Mouse (Mus musculus) heart, embryonic 14.5 days (tissue): ENCODE measurements around the gene Fhl2. TPM values are rescaled to one million over a fixed set of nuclear protein-coding genes. Genes with fewer than 3 reads are reported as not detected.
A peak's percentile ranks its signal among the peaks of the same experiment; 100 is the strongest.
"Not testable (repeated sequence)": the region's sequence is repeated elsewhere in the genome, so short reads cannot be mapped to it uniquely, and the experiment has no call there.

Source experiments
- ATAC-seq: fragments of 200-750 bp; cut with Nextera tagmentation; 2 replicates; pipeline ENCODE4 v1.8.0; 2017; ENCODE audit warnings: low read depth, moderate TSS enrichment; ENCODE audit not compliant: insufficient number of reproducible peaks, insufficient read depth, low FRiP score
- H3K27ac ChIP-seq, 2 experiments: fragments of 200-500 bp in 1 of 2; fragments of 300-500 bp in 1 of 2; sonication (generic) in 1 of 2; replicated peaks in 1 of 2; 2 replicates each; pipeline ENCODE4 v1.5.1; 2012 to 2014; ENCODE audit warnings: low read depth in 2 of 2, low read length in 2 of 2, control low read depth in 1 of 2, mild to moderate bottlenecking in 1 of 2, mixed read lengths in 1 of 2; ENCODE audit not compliant: control insufficient read depth in 1 of 2, insufficient read depth in 1 of 2
- H3K27me3 ChIP-seq: fragments of 300-500 bp; sonication (generic); 2 replicates; pipeline ENCODE4 v1.6.1; 2014; ENCODE audit warnings: mild to moderate bottlenecking, low read length, control low read depth; ENCODE audit not compliant: control insufficient read depth, insufficient read depth
- H3K36me3 ChIP-seq: fragments of 300-500 bp; sonication (generic); 2 replicates; pipeline ENCODE4 v1.6.1; 2014; ENCODE audit warnings: mild to moderate bottlenecking, control low read depth, low read length, mixed read lengths; ENCODE audit not compliant: control insufficient read depth, insufficient read depth
- H3K4me1 ChIP-seq, 2 experiments: fragments of 200-500 bp in 1 of 2; fragments of 300-500 bp in 1 of 2; sonication (generic) in 1 of 2; 2 replicates each; pipeline ENCODE4 v1.6.1; 2012 to 2014; ENCODE audit warnings: low read length in 2 of 2, control low read depth in 1 of 2, mixed read lengths in 1 of 2; ENCODE audit not compliant: control insufficient read depth in 2 of 2, insufficient read depth in 2 of 2
- H3K4me2 ChIP-seq: fragments of 300-500 bp; sonication (generic); 2 replicates; pipeline ENCODE4 v1.6.1; 2014; ENCODE audit warnings: mild to moderate bottlenecking, low read length
- H3K4me3 ChIP-seq, 2 experiments: fragments of 200-500 bp in 1 of 2; fragments of 300-500 bp in 1 of 2; sonication (generic) in 1 of 2; 2 replicates each; pipeline ENCODE4 v1.5.1; 2012 to 2014; ENCODE audit warnings: low read length in 2 of 2, mild to moderate bottlenecking in 2 of 2, control low read depth in 1 of 2, low read depth in 1 of 2, moderate library complexity in 1 of 2; ENCODE audit not compliant: control insufficient read depth in 1 of 2, insufficient read depth in 1 of 2
- H3K9ac ChIP-seq: fragments of 300-500 bp; sonication (generic); 2 replicates; pipeline ENCODE4 v1.6.1; 2014; ENCODE audit warnings: mild to moderate bottlenecking, low read length
- H3K9me3 ChIP-seq: fragments of 300-500 bp; sonication (generic); 2 replicates; pipeline ENCODE4 v1.6.1; 2016; ENCODE audit warnings: low read length, control low read depth; ENCODE audit not compliant: control insufficient read depth
- WGBS: fragments of 180-500 bp; shearing (Covaris S2); extraction: QIAGEN DNeasy Blood & Tissue Kit; methylation state at CpG from one replicate; pipeline ENCODE4 v1.1.7; 2014; 5-methylcytosine and 5-hydroxymethylcytosine counted together
- polyA plus RNA-seq: library from polyadenylated mRNA; unstranded; fragments of >200 nt; fragmentation: Nextera tagmentation; extraction: Ambion mirVana; gene quantifications from 2 replicates; pipeline ENCODE4 v1.2.1, GENCODE M21; 2014

The Fhl2 gene
- polyA plus RNA-seq, 1 experiment from 2014 or later, result 358 TPM

DNA sequence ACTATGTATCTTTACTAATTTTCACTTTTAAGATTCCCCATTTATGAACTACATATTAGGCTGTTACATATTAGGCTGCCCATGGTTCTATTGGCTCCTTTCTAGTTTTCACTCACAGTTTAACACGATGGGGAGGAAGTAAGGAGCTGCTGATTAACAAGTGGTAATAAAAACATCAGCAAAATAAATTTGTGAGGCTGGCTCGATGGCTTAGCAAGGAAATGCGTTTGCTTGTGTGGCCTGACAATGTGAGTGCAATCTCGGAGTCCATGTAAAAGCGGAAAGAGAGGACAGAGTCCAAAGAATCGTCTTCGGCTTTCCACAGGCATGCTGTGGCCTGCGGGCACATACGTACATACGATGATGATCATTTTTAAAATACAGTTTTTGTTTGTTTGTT is 4.3 kb downstream of the Fhl2 start:
- 77% methylated on average over 10 of the region's 10 CpGs for WGBS
- Histone ChIP-seq H3K4me2 (peak overlapping the region; percentile 55), H3K9me3 (no peaks in the 10 kb centered on the region), H3K9ac (peak overlapping the region; percentile 66), H3K4me1 (peaks cover 13 to 22% of the 10 kb centered on the region in 2 experiments), H3K4me3 (peak overlapping the region; percentile 7 to 25; a peak in 3 of 4 replicates), H3K36me3 (peaks cover 7% of the 10 kb centered on the region; the same call in 1 of the 2 replicates), H3K27ac (peak overlapping the region; percentile 24 to 25; a peak in 2 of 4 replicates), H3K27me3 (no peaks in the 10 kb centered on the region)
- ATAC-seq, result no peak

DNA sequence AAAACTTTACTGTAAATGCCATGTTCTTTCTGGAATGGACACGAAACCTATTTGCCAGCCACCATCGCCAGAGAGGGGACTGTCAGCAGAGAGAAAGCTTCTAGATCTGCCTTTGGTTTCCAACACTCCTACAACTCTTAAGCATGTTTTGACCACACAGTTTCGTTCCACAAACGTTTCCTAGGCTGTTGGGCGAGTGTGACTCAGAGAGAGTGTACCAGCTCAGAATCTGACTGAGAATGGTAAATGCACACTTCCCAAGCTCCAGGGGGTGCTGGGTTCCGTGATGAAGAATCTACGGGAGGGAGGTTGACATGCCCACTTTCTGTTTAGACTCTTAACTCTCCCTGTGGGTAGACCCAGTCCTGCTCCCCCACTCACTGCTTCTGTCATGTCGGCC is 5.7 kb downstream of the Fhl2 start:
- Histone ChIP-seq H3K4me3 (peak overlapping the region; percentile 8 to 25; a peak in 2 of 4 replicates), H3K4me2 (peak overlapping the region; percentile 55), H3K4me1 (peaks cover 14 to 28% of the 10 kb centered on the region in 2 experiments), H3K27me3 (no peaks in the 10 kb centered on the region), H3K27ac (peak overlapping the region; percentile 24 to 65; a peak in 3 of 4 replicates), H3K9ac (peak overlapping the region; percentile 68), H3K9me3 (no peaks in the 10 kb centered on the region), H3K36me3 (peaks cover 7% of the 10 kb centered on the region; the same call in 1 of the 2 replicates)
- WGBS, result 76% methylated on average over 8 of the region's 8 CpGs
- no peak for ATAC-seq

DNA sequence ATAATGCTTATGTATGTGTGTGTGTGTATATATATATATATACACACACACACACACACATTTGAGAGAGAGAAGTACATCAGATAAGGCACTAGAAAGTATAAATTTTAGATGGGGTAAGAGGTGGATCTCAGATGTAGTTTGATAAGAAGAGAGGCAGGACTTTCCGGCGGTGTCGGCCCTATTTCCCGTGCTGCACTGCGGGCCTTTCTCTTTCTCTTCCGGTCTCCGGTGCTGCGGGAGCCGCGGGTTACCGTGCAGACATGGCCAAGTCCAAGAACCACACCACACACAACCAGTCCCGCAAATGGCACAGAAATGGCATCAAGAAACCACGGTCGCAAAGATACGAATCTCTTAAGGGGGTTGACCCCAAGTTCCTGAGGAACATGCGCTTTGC is 7.9 kb downstream of the Fhl2 start:
- not testable (repeated sequence) for H3K9me3 ChIP-seq, H3K27me3 ChIP-seq, ATAC-seq, H3K27ac ChIP-seq, H3K4me2 ChIP-seq, H3K9ac ChIP-seq, H3K4me3 ChIP-seq
- Histone ChIP-seq H3K4me1 (peaks cover 15 to 40% of the 10 kb centered on the region in 2 experiments), H3K36me3 (peaks cover 11% of the 10 kb centered on the region; the same call in 1 of the 2 replicates)
- 94% methylated on average over 12 of the region's 16 CpGs for WGBS

DNA sequence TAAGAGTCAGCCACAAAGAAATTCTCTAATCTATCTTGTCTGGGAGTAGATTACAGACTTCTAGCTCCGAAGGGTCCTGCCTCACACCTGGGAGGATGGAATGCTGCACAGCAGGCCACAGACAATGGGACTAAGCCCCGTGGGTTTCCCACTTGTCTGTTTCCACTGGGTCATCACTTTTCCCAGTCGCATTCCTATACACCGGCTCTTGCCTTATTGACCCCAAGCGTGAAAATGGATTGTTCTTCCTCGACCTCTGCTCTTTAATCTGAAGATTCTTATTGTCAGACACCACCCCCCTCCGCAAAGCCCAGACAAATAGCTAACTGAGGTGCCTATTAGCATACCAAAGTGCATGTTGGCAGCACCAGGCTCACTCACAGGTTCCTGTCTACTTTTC is 10.4 kb downstream of the Fhl2 start:
- Histone ChIP-seq H3K4me3 (no peak overlapping the region), H3K36me3 (peaks cover 14% of the 10 kb centered on the region; the same call in 1 of the 2 replicates), H3K9ac (no peak overlapping the region), H3K4me1 (peaks cover 14 to 39% of the 10 kb centered on the region in 2 experiments), H3K9me3 (no peaks in the 10 kb centered on the region), H3K27me3 (no peaks in the 10 kb centered on the region), H3K4me2 (no peak overlapping the region), H3K27ac (peak overlapping the region in 1 of 2 experiments; percentile 28; a peak in 1 of 4 replicates)
- no peak for ATAC-seq
- 37% methylated on average over 7 of the region's 7 CpGs for WGBS

DNA sequence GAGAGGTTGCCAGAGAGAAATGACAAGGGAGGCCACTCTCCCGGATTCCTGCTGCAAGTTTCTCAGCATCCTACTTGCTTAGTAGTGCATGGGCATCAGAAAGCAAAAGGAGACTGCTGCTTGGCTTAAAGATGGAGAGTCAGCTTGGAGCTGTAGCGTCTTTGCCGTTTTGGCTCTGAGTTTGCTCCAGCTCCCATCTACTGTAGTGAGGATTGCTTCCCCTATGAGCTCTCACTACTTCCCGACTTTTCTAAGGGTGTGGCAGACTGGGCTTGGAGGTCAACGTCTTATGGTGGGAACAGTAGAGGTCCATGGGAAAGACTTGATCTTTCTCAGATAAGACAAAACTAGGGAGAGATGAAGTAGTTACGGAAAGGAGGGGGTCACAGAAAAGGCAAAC is 15.9 kb downstream of the Fhl2 start:
- no peak overlapping the region for H3K4me3 ChIP-seq
- no peaks in the 10 kb centered on the region for H3K9me3 ChIP-seq
- no peak for ATAC-seq
- H3K27ac ChIP-seq, result no peak overlapping the region
- no peak overlapping the region for H3K4me2 ChIP-seq
- H3K4me1 ChIP-seq, result peaks cover 0 to 23% of the 10 kb centered on the region in 2 experiments; a peak in 3 of 4 replicates
- 78% methylated on average over 6 of the region's 6 CpGs for WGBS
- no peaks in the 10 kb centered on the region for H3K27me3 ChIP-seq
- peaks cover 9% of the 10 kb centered on the region; the same call in 1 of the 2 replicates for H3K36me3 ChIP-seq
- no peak overlapping the region for H3K9ac ChIP-seq

DNA sequence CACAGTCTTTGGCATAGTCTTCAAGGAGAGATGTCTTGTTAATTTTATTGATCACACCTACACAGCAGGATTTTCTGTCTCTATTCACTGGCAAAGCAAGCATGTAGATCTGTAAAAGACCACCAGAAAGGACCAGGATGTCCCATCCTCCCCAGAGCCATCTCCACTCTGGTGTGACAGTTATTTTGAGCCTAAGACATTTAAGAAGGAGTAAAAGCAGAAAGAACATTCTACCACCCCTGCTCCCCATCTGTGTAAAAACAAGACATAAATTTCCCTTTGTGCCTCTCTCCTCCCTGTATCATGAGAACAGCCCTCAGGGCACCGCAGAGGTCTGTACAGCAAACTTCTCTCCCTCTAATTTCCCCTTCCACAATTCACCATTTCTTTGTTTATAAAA is 18.0 kb downstream of the Fhl2 start:
- no peak for ATAC-seq
- no peak overlapping the region for H3K27ac ChIP-seq
- H3K4me1 ChIP-seq, result peaks cover 6 to 22% of the 10 kb centered on the region in 2 experiments
- H3K9ac ChIP-seq, result no peak overlapping the region
- H3K27me3 ChIP-seq, result no peaks in the 10 kb centered on the region
- no peaks in the 10 kb centered on the region for H3K9me3 ChIP-seq
- no peak overlapping the region for H3K4me3 ChIP-seq
- 0 out of 2 replicates have a peak, but pooled peaks cover 9% of the 10 kb centered on the region for H3K36me3 ChIP-seq
- no peak overlapping the region for H3K4me2 ChIP-seq
- WGBS, result 100% methylated on average over 1 of the region's 1 CpGs

DNA sequence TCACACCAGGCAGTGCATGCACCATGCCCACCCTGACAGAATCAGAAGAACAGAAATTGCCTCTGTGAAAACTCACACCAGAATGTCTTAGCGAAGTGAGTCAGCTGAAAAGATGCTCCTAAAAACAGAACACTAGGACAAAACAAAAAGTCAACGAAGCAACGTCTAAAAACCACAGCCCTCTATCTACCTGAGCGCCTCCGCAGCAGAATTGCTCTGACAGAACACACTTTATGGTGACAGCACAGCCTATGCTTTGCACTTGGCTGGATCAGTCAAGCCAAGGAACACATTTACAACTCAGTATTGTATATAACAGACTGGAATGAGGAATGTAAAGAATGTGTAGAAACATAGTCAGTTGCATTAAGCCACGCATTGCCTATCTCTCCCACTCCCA is 18.4 kb downstream of the Fhl2 start:
- 0 out of 2 replicates have a peak, but pooled peaks cover 9% of the 10 kb centered on the region for H3K36me3 ChIP-seq
- WGBS, result 67% methylated on average over 6 of the region's 6 CpGs
- no peak overlapping the region for H3K9ac ChIP-seq
- ATAC-seq, result no peak
- no peak overlapping the region for H3K4me2 ChIP-seq
- H3K27me3 ChIP-seq, result no peaks in the 10 kb centered on the region
- H3K9me3 ChIP-seq, result no peaks in the 10 kb centered on the region
- no peak overlapping the region for H3K27ac ChIP-seq
- H3K4me3 ChIP-seq, result no peak overlapping the region
- peaks cover 9 to 26% of the 10 kb centered on the region in 2 experiments for H3K4me1 ChIP-seq
